Mouse (Mus musculus): ENCODE data around the gene Cmss1. TPM values are rescaled to one million over a fixed set of nuclear protein-coding genes. Genes with fewer than 3 reads are reported as not detected.

The Cmss1 gene
- polyA plus RNA-seq, 1 experiment from 2014 or later, result 52.5 TPM

GRCm38 (mm10) chr16:57553235-57553634 lies 53.4 kb downstream of the Cmss1 start:
- no peak for ATAC-seq (replicated peaks; ENCODE audit: low FRiP score)
- H3K9ac ChIP-seq (ENCODE audit: low read length), result no peak overlapping the region

GRCm38 (mm10) chr16:57552709-57553108 lies 54.0 kb downstream of the Cmss1 start:
- no peak for DNase-seq (ENCODE audit: low spot score)
- WGBS, result 68% methylated on average over 5 of the region's 5 CpGs
- no peak for ATAC-seq (replicated peaks; ENCODE audit: low FRiP score)

More at GRCm38 (mm10) chr16:57553235-57553634, 53.4 kb downstream of the Cmss1 start:
- no peaks in the 10 kb centered on the region for H3K9me3 ChIP-seq (ENCODE audit: control insufficient read depth, low read length)
- H3K27ac ChIP-seq (ENCODE audit: low read depth, low read length), result no peak overlapping the region
- peaks cover 2% of the 10 kb centered on the region; the same call in 1 of the 2 replicates for H3K4me1 ChIP-seq (replicated peaks; ENCODE audit: control insufficient read depth, insufficient read depth, low read length)
- no peak for DNase-seq (ENCODE audit: low spot score)
- peaks cover 2% of the 10 kb centered on the region; the same call in 1 of the 2 replicates for H3K27me3 ChIP-seq (ENCODE audit: control insufficient read depth, insufficient read depth, low read length)
- H3K4me3 ChIP-seq (ENCODE audit: low read depth, low read length), result no peak overlapping the region
- H3K4me2 ChIP-seq (ENCODE audit: low read depth, low read length, severe bottlenecking), result no peak overlapping the region
- no peaks in the 10 kb centered on the region for H3K36me3 ChIP-seq (ENCODE audit: control insufficient read depth, insufficient read depth, low read length)

GRCm38 (mm10) chr16:57551617-57552016 lies 55.0 kb downstream of the Cmss1 start:
- H3K4me3 ChIP-seq (ENCODE audit: low read depth, low read length), result no peak overlapping the region
- peaks cover 2% of the 10 kb centered on the region; the same call in 1 of the 2 replicates for H3K4me1 ChIP-seq (replicated peaks; ENCODE audit: control insufficient read depth, insufficient read depth, low read length)
- no peak overlapping the region for H3K9ac ChIP-seq (ENCODE audit: low read length)
- 81% methylated on average over 2 of the region's 2 CpGs for WGBS
- H3K27me3 ChIP-seq (ENCODE audit: control insufficient read depth, insufficient read depth, low read length), result peaks cover 2% of the 10 kb centered on the region; the same call in 1 of the 2 replicates
- DNase-seq (ENCODE audit: low spot score) (no peak), ATAC-seq (replicated peaks; ENCODE audit: low FRiP score) (no peak)
- H3K4me2 ChIP-seq (ENCODE audit: low read depth, low read length, severe bottlenecking), result no peak overlapping the region
- no peak overlapping the region for H3K27ac ChIP-seq (ENCODE audit: low read depth, low read length)
- no peaks in the 10 kb centered on the region for H3K9me3 ChIP-seq (ENCODE audit: control insufficient read depth, low read length)
- no peaks in the 10 kb centered on the region for H3K36me3 ChIP-seq (ENCODE audit: control insufficient read depth, insufficient read depth, low read length)

More at GRCm38 (mm10) chr16:57552709-57553108, 54.0 kb downstream of the Cmss1 start:
- Histone ChIP-seq H3K4me3 (ENCODE audit: low read depth, low read length) (no peak overlapping the region), H3K9me3 (ENCODE audit: control insufficient read depth, low read length) (no peaks in the 10 kb centered on the region), H3K4me1 (replicated peaks; ENCODE audit: control insufficient read depth, insufficient read depth, low read length) (peaks cover 2% of the 10 kb centered on the region; the same call in 1 of the 2 replicates), H3K4me2 (ENCODE audit: low read depth, low read length, severe bottlenecking) (no peak overlapping the region), H3K27ac (ENCODE audit: low read depth, low read length) (no peak overlapping the region), H3K9ac (ENCODE audit: low read length) (no peak overlapping the region), H3K36me3 (ENCODE audit: control insufficient read depth, insufficient read depth, low read length) (no peaks in the 10 kb centered on the region), H3K27me3 (ENCODE audit: control insufficient read depth, insufficient read depth, low read length) (peaks cover 2% of the 10 kb centered on the region; the same call in 1 of the 2 replicates)

- 52% methylated on average over 2 of the region's 2 CpGs for WGBS
- H3K4me1 ChIP-seq (replicated peaks; ENCODE audit: control insufficient read depth, insufficient read depth, low read length), result peaks cover 2% of the 10 kb centered on the region; the same call in 1 of the 2 replicates
- no peaks in the 10 kb centered on the region for H3K36me3 ChIP-seq (ENCODE audit: control insufficient read depth, insufficient read depth, low read length)
These were observed 55.8 kb downstream of the Cmss1 start for GRCm38 (mm10) chr16:57550817-57551216.

GRCm38 (mm10) chr16:57550088-57550487 lies 56.6 kb downstream of the Cmss1 start:
- DNase-seq (ENCODE audit: low spot score), result no peak
- ATAC-seq (replicated peaks; ENCODE audit: low FRiP score), result no peak
- Histone ChIP-seq H3K9ac (ENCODE audit: low read length) (no peak overlapping the region), H3K4me2 (ENCODE audit: low read depth, low read length, severe bottlenecking) (no peak overlapping the region), H3K27ac (ENCODE audit: low read depth, low read length) (no peak overlapping the region), H3K36me3 (ENCODE audit: control insufficient read depth, insufficient read depth, low read length) (no peaks in the 10 kb centered on the region), H3K4me3 (ENCODE audit: low read depth, low read length) (no peak overlapping the region), H3K9me3 (ENCODE audit: control insufficient read depth, low read length) (no peaks in the 10 kb centered on the region), H3K4me1 (replicated peaks; ENCODE audit: control insufficient read depth, insufficient read depth, low read length) (peaks cover 2% of the 10 kb centered on the region; the same call in 1 of the 2 replicates), H3K27me3 (ENCODE audit: control insufficient read depth, insufficient read depth, low read length) (peaks cover 2% of the 10 kb centered on the region; the same call in 1 of the 2 replicates)
- WGBS, result 52% methylated on average over 3 of the region's 3 CpGs

More at GRCm38 (mm10) chr16:57550817-57551216, 55.8 kb downstream of the Cmss1 start:
- Histone ChIP-seq H3K9me3 (ENCODE audit: control insufficient read depth, low read length) (no peaks in the 10 kb centered on the region), H3K9ac (ENCODE audit: low read length) (no peak overlapping the region), H3K4me3 (ENCODE audit: low read depth, low read length) (no peak overlapping the region), H3K27me3 (ENCODE audit: control insufficient read depth, insufficient read depth, low read length) (peaks cover 2% of the 10 kb centered on the region; the same call in 1 of the 2 replicates), H3K27ac (ENCODE audit: low read depth, low read length) (no peak overlapping the region), H3K4me2 (ENCODE audit: low read depth, low read length, severe bottlenecking) (0 out of 2 replicates have a peak overlapping the region, but pooled peaks have one; percentile 15)
- no peak for DNase-seq (ENCODE audit: low spot score)
- no peak for ATAC-seq (replicated peaks; ENCODE audit: low FRiP score)

GRCm38 (mm10) chr16:57549061-57550037 lies 57.3 kb downstream of the Cmss1 start:
- H3K36me3 ChIP-seq (ENCODE audit: control insufficient read depth, insufficient read depth, low read length), result no peaks in the 10 kb centered on the region
- no peaks in the 10 kb centered on the region for H3K9me3 ChIP-seq (ENCODE audit: control insufficient read depth, low read length)
- H3K27me3 ChIP-seq (ENCODE audit: control insufficient read depth, insufficient read depth, low read length), result peaks cover 2% of the 10 kb centered on the region; the same call in 1 of the 2 replicates
- peak overlapping the region; percentile 86 for H3K9ac ChIP-seq (ENCODE audit: low read length)
- WGBS, result 3% methylated on average over 64 of the region's 64 CpGs
- DNase-seq (ENCODE audit: low spot score) (peak; percentile 85), ATAC-seq (replicated peaks; ENCODE audit: low FRiP score) (peak; percentile 96)
- H3K4me1 ChIP-seq (replicated peaks; ENCODE audit: control insufficient read depth, insufficient read depth, low read length), result peaks cover 2% of the 10 kb centered on the region; the same call in 1 of the 2 replicates
- H3K4me2 ChIP-seq (ENCODE audit: low read depth, low read length, severe bottlenecking), result peak overlapping the region; percentile 76
- H3K27ac ChIP-seq (ENCODE audit: low read depth, low read length), result no peak overlapping the region
- H3K4me3 ChIP-seq (ENCODE audit: low read depth, low read length), result peak overlapping the region; percentile 57

GRCm38 (mm10) chr16:57548608-57549007 lies 58.1 kb downstream of the Cmss1 start:
- H3K36me3 ChIP-seq (ENCODE audit: control insufficient read depth, insufficient read depth, low read length), result no peaks in the 10 kb centered on the region
- WGBS, result 67% methylated on average over 2 of the region's 2 CpGs

GRCm38 (mm10) chr16:57546355-57546754 lies 60.3 kb downstream of the Cmss1 start:
- no peak overlapping the region for H3K4me2 ChIP-seq (ENCODE audit: low read depth, low read length, severe bottlenecking)
- ATAC-seq (replicated peaks; ENCODE audit: low FRiP score) (no peak), DNase-seq (ENCODE audit: low spot score) (no peak)
- peaks cover 2% of the 10 kb centered on the region; the same call in 1 of the 2 replicates for H3K4me1 ChIP-seq (replicated peaks; ENCODE audit: control insufficient read depth, insufficient read depth, low read length)
- H3K9me3 ChIP-seq (ENCODE audit: control insufficient read depth, low read length), result no peaks in the 10 kb centered on the region
- no peaks in the 10 kb centered on the region for H3K36me3 ChIP-seq (ENCODE audit: control insufficient read depth, insufficient read depth, low read length)
- no peak overlapping the region for H3K9ac ChIP-seq (ENCODE audit: low read length)
- no peak overlapping the region for H3K27ac ChIP-seq (ENCODE audit: low read depth, low read length)
- WGBS, result 65% methylated on average over 1 of the region's 1 CpGs
- no peak overlapping the region for H3K4me3 ChIP-seq (ENCODE audit: low read depth, low read length)
- peaks cover 2% of the 10 kb centered on the region; the same call in 1 of the 2 replicates for H3K27me3 ChIP-seq (ENCODE audit: control insufficient read depth, insufficient read depth, low read length)

More at GRCm38 (mm10) chr16:57548608-57549007, 58.1 kb downstream of the Cmss1 start:
- H3K9ac ChIP-seq (ENCODE audit: low read length), result peak overlapping the region; percentile 86
- no peak; the same call in 1 of the 2 replicates for ATAC-seq (replicated peaks; ENCODE audit: low FRiP score)
- H3K27ac ChIP-seq (ENCODE audit: low read depth, low read length), result no peak overlapping the region
- peak overlapping the region; percentile 57 for H3K4me3 ChIP-seq (ENCODE audit: low read depth, low read length)
- no peaks in the 10 kb centered on the region for H3K9me3 ChIP-seq (ENCODE audit: control insufficient read depth, low read length)
- H3K4me2 ChIP-seq (ENCODE audit: low read depth, low read length, severe bottlenecking), result peak overlapping the region; percentile 76
- H3K4me1 ChIP-seq (replicated peaks; ENCODE audit: control insufficient read depth, insufficient read depth, low read length), result peaks cover 2% of the 10 kb centered on the region; the same call in 1 of the 2 replicates
- H3K27me3 ChIP-seq (ENCODE audit: control insufficient read depth, insufficient read depth, low read length), result peaks cover 2% of the 10 kb centered on the region; the same call in 1 of the 2 replicates
- no peak for DNase-seq (ENCODE audit: low spot score)

Measured in forebrain, embryonic 11.5 days (tissue).